8 mouse cellular contexts compared by ENCODE assay signal in the genomic region with DNA sequence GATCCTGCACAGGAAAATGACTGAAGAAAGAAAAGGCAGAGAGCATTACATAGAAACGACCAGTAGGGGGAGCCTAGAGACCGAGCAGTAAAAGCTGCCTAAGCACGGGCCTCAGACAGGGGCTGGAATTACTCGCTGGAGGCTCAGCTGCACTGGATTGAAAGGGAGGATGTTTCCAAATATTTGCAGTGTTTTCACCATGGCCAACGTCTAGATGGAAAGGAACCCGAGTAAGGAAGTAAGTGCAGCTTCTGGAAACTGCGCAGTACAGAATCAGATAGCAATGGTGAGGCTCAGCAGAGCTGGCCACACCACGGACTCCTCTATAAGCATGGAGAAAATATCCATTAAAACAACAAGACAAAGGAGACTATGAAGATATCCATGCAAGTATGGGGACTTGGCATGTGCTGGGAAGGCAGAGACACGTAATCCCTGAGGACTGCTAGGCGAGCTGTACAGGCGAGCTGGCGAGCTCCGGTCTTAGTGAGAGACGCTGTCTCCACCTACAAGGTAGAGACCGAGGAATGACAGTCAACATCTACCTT.
DNase-seq lines count a peak whose midpoint lies in the region; ATAC-seq lines count a peak whose summit lies in the region.

No protein-coding gene starts in this region.

- H3K27me3 ChIP-seq in forebrain, embryonic 14.5 days (replicated peaks; ENCODE audit: control insufficient read depth, insufficient read depth, low read length) = no peaks in the 10 kb centered on the region

- 55% methylated on average over 15 of the region's 15 CpGs for WGBS in forebrain, embryonic 14.5 days

- no peaks in the 10 kb centered on the region for H3K9me3 ChIP-seq in forebrain, embryonic 14.5 days (replicated peaks; ENCODE audit: control insufficient read depth, low read length)

- peak; percentile 90 for ATAC-seq in forebrain, embryonic 14.5 days
- peak; percentile 88 to 94 for ATAC-seq in hematopoietic stem cell, adult 5-6 weeks (replicated peaks in 1 of 2; ENCODE audit: insufficient read depth in 1 of 2, low FRiP score in 2 of 2, low TSS enrichment in 1 of 2, low read depth in 1 of 2, poor library complexity in 2 of 2, severe bottlenecking in 2 of 2)
- ATAC-seq in neutrophil, adult 5-6 weeks (ENCODE audit: extremely low read depth, insufficient number of reproducible peaks, low FRiP score, poor library complexity, severe bottlenecking) = peak; percentile 60; the same call in 1 of the 2 replicates

- no peaks in the 10 kb centered on the region for H3K36me3 ChIP-seq in forebrain, embryonic 14.5 days (ENCODE audit: control insufficient read depth, insufficient read depth, low read length)

- H3K4me1 ChIP-seq in forebrain, embryonic 14.5 days (ENCODE audit: control insufficient read depth, insufficient read depth, low read length) = peaks cover 5% of the 10 kb centered on the region; the same call in 1 of the 2 replicates

- H3K9ac ChIP-seq in forebrain, embryonic 14.5 days (ENCODE audit: low read length) = no peak overlapping the region

- H3K27ac ChIP-seq in forebrain, embryonic 14.5 days (ENCODE audit: low read depth, low read length) = peak overlapping the region; percentile 29; the same call in 1 of the 2 replicates

- DNase-seq in MN1 (ENCODE audit: low spot score) = peak; percentile 79
- peak; percentile 32 for DNase-seq in cerebellum, adult 11 months
- DNase-seq in forebrain, embryonic 14.5 days (ENCODE audit: low spot score) = peak; percentile 92
- DNase-seq in layer of hippocampus, adult 18-20 months (ENCODE audit: low spot score in 2 of 2) = peak; percentile 33 to 82
- peak; percentile 30 to 62 for DNase-seq in lung, adult 18-20 months
- peak; percentile 42 for DNase-seq in thymus, postnatal 4 days

- H3K4me2 ChIP-seq in forebrain, embryonic 14.5 days (ENCODE audit: low read length) = no peak overlapping the region

- no peak overlapping the region for H3K4me3 ChIP-seq in forebrain, embryonic 14.5 days (ENCODE audit: low read depth, low read length)

Comparison
In these comparisons a context has a peak if more than half of its experiments do, and no peak if none do; other contexts are left out.
1. DNase-seq: peak in every context shown above with its lines; median percentile 92 in forebrain, embryonic 14.5 days; 79 in MN1; 58 in layer of hippocampus, adult 18-20 months; 46 in lung, adult 18-20 months; 42 in thymus, postnatal 4 days; 32 in cerebellum, adult 11 months.